Mouse (Mus musculus) midbrain, embryonic 16.5 days (tissue): Measurements from ENCODE around the gene Depdc1b. TPM values are rescaled to one million over a fixed set of nuclear protein-coding genes. Genes with fewer than 3 reads are reported as not detected.

Source experiments
- ATAC-seq: fragments of 200-750 bp; cut with Nextera tagmentation; 2 replicates; pipeline ENCODE4 v1.8.0; 2017; ENCODE audit warnings: moderate TSS enrichment
- H3K27ac ChIP-seq: fragments of 300-500 bp; sonication (generic); 2 replicates; pipeline ENCODE4 v1.5.1; 2014; ENCODE audit warnings: mild to moderate bottlenecking, low read length, mixed read lengths
- H3K27me3 ChIP-seq: fragments of 300-500 bp; sonication (generic); 2 replicates; pipeline ENCODE4 v1.6.1; 2014; ENCODE audit warnings: low read depth, low read length, mixed read lengths; ENCODE audit not compliant: control insufficient read depth, insufficient read depth
- H3K36me3 ChIP-seq: fragments of 300-500 bp; sonication (generic); 2 replicates; pipeline ENCODE4 v1.6.1; 2014; ENCODE audit warnings: mild to moderate bottlenecking, low read length, moderate library complexity, mixed read lengths; ENCODE audit not compliant: control insufficient read depth, insufficient read depth
- H3K4me1 ChIP-seq: fragments of 300-500 bp; sonication (generic); 2 replicates; pipeline ENCODE4 v1.6.1; 2014; ENCODE audit warnings: mild to moderate bottlenecking, low read length, mixed read lengths; ENCODE audit not compliant: control insufficient read depth, insufficient read depth
- H3K4me2 ChIP-seq: fragments of 300-500 bp; sonication (generic); 2 replicates; pipeline ENCODE4 v1.6.1; 2014; ENCODE audit warnings: mild to moderate bottlenecking, low read length, mixed read lengths
- H3K4me3 ChIP-seq: fragments of 300-500 bp; sonication (generic); 2 replicates; pipeline ENCODE4 v1.5.1; 2014; ENCODE audit warnings: low read depth, mild to moderate bottlenecking, low read length, moderate library complexity, mixed read lengths
- H3K9ac ChIP-seq: fragments of 300-500 bp; sonication (generic); 2 replicates; pipeline ENCODE4 v1.6.1; 2014; ENCODE audit warnings: low read depth, low read length, mixed read lengths
- H3K9me3 ChIP-seq: fragments of 300-500 bp; sonication (generic); replicated peaks from 2 replicates; pipeline ENCODE4 v1.6.1; 2014; ENCODE audit warnings: mild to moderate bottlenecking, low read length, mixed read lengths; ENCODE audit not compliant: control insufficient read depth, poor library complexity, severe bottlenecking
- WGBS: fragments of 180-500 bp; shearing (Covaris S2); extraction: QIAGEN DNeasy Blood & Tissue Kit; methylation state at CpG from one replicate; pipeline ENCODE4 v1.1.7; 2014; 5-methylcytosine and 5-hydroxymethylcytosine counted together
- polyA plus RNA-seq: library from polyadenylated mRNA; unstranded; fragments of >200 nt; fragmentation: Nextera tagmentation; extraction: Ambion mirVana; gene quantifications from 2 replicates; pipeline ENCODE4 v1.2.1, GENCODE M21; 2015

The Depdc1b gene
- polyA plus RNA-seq, 1 experiment from 2014 or later, result 1.8 TPM

DNA sequence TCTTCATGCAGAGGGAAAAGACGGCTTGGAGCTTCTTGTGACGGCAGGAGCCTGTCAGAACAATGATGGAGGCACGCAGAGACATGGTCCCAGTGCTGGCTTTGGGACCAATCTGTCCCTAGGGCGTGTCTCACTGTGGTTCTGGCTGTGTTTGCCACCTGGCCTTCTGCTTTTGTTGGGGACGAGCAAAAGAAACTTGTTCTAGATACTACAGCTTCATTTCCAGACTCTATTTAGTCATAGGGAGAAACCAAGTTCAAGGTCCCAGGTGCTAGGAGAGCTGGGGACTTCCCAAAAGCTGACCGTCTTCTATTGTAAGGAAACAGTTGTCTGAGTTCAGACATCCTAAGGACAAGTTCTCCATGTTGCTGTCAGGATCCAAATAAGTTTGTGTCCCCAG is 21.2 kb downstream of the Depdc1b start:
- Histone ChIP-seq H3K4me2 (no peak overlapping the region), H3K4me1 (no peaks in the 10 kb centered on the region), H3K9ac (no peak overlapping the region), H3K9me3 (no peaks in the 10 kb centered on the region), H3K36me3 (no peaks in the 10 kb centered on the region), H3K27me3 (no peaks in the 10 kb centered on the region), H3K4me3 (no peak overlapping the region), H3K27ac (no peak overlapping the region)
- WGBS, result 91% methylated on average over 6 of the region's 6 CpGs
- ATAC-seq, result no peak

DNA sequence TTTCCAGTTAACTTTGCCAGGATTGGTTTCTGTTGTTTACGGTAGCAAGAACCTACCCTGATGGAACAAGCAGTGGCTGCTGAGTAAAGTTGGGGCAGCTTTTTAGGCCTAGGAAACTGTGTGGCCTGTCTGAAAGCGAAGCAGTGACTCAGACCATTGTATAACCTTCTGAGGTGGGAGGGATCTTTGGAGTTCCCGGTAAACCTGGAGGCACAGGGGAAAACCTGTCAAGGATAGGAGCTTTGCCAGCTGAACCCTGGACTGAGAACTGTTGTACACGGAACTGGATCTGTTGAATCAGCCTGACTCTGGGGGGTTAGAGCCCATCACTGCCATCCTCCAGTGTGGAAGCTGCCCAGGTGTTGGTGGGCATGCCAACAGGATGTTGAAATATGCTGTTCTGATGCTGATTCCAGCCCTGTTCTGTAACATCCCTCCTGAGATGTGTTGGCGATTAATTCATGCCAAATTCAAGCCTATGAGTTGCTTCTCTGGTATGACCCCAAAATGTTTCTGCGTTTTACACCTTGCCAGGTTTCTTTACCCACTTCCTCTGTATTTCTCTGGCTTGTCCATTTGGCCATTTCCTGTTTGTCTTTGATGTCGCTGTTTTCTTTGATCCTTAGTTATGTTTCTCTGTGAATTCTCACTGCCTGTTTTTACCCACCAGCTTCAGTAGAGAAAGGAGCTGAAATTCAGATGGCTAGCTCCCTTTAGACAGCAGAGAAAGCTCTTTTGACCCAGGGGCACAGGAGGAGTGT is 22.1 kb downstream of the Depdc1b start:
- ATAC-seq, result no peak
- no peaks in the 10 kb centered on the region for H3K36me3 ChIP-seq
- H3K4me2 ChIP-seq, result no peak overlapping the region
- no peak overlapping the region for H3K9ac ChIP-seq
- H3K27ac ChIP-seq, result no peak overlapping the region
- H3K4me3 ChIP-seq, result no peak overlapping the region
- H3K27me3 ChIP-seq, result no peaks in the 10 kb centered on the region
- 85% methylated on average over 7 of the region's 7 CpGs for WGBS
- H3K9me3 ChIP-seq, result no peaks in the 10 kb centered on the region
- H3K4me1 ChIP-seq, result no peaks in the 10 kb centered on the region

DNA sequence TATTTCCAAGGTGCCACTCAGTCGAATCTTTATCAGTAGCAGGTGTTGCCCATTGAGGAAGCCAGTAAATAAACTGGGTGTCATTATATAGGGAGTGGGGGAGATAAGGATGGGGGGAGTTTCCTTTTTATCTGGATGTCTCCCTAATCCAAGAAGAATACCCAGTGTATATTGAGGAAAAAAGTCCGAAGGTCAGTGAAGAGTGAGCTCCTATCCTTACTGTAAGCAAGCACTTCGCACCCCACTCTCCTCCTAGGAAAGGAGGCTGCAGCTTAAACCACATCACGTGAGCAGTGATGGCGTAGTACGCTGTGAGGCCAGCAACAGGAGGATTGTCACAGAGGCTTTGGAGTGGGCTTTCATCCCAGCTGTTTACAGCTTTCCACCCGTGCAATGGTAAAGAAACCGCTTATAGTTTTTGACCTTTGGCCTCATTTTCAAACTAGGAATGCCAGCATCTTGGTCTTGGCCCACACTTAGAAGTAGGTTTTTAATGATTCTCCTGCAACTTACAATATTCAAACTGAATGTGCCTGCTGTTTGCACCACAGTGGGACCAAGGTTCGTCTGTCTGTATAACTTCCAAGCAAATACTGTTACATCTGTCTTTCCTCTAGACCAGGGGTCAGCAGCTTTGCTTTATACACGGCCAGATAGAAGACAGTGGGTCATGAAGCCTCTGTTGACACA is 23.9 kb downstream of the Depdc1b start:
- Histone ChIP-seq H3K27me3 (no peaks in the 10 kb centered on the region), H3K4me3 (no peak overlapping the region), H3K9ac (no peak overlapping the region), H3K4me2 (no peak overlapping the region), H3K4me1 (no peaks in the 10 kb centered on the region), H3K36me3 (no peaks in the 10 kb centered on the region), H3K27ac (no peak overlapping the region), H3K9me3 (no peaks in the 10 kb centered on the region)
- no peak for ATAC-seq
- 86% methylated on average over 10 of the region's 10 CpGs for WGBS

DNA sequence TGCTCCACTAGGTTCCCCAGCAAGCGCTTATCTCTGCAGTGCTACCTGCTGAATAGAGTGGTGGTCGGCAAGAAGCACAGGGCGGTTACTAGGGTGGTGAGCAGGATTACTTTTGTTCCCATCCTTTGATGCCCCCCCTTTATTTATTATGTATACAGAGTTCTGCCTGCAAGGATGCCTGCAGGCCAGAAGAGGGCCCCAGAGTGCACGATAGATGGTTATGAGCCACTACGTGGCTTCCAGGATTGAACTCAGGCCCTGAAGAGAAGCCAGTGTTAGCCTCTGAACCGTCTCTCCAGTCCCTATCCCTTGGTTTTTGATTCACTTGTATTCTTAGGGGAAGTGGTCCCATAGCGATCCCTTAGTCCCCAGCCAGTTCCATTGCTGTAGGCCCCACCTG is 25.5 kb downstream of the Depdc1b start:
- no peaks in the 10 kb centered on the region for H3K27me3 ChIP-seq
- H3K4me1 ChIP-seq, result no peaks in the 10 kb centered on the region
- H3K4me3 ChIP-seq, result no peak overlapping the region
- H3K9ac ChIP-seq, result no peak overlapping the region
- ATAC-seq, result no peak
- no peak overlapping the region for H3K4me2 ChIP-seq
- H3K36me3 ChIP-seq, result no peaks in the 10 kb centered on the region
- no peak overlapping the region for H3K27ac ChIP-seq
- no peaks in the 10 kb centered on the region for H3K9me3 ChIP-seq
- 80% methylated on average over 7 of the region's 7 CpGs for WGBS

DNA sequence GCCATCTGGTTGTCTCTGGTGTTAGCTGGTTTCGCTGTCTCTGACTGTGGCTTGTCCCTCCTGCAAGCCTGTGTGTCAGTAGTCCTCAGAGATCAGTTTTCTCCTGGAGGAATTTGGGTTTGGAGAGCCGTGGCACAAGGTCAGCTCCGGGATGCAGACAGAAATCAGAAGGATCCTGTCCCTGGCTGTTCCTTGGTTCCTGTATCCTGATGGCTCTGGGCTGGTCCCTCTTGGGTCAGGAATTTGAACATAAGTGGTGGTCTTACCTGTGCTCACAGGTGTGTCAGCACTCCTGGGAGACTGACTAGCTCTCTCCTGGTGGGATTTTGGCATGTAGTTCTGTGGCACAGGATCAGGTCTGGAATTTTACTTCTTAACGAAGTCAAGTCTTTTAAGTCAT is 29.6 kb downstream of the Depdc1b start:
- H3K27ac ChIP-seq, result no peak overlapping the region
- H3K27me3 ChIP-seq, result no peaks in the 10 kb centered on the region
- no peaks in the 10 kb centered on the region for H3K36me3 ChIP-seq
- H3K4me2 ChIP-seq, result no peak overlapping the region
- no peaks in the 10 kb centered on the region for H3K4me1 ChIP-seq
- no peak for ATAC-seq
- 83% methylated on average over 4 of the region's 4 CpGs for WGBS
- no peak overlapping the region for H3K9ac ChIP-seq
- no peaks in the 10 kb centered on the region for H3K9me3 ChIP-seq
- H3K4me3 ChIP-seq, result no peak overlapping the region

DNA sequence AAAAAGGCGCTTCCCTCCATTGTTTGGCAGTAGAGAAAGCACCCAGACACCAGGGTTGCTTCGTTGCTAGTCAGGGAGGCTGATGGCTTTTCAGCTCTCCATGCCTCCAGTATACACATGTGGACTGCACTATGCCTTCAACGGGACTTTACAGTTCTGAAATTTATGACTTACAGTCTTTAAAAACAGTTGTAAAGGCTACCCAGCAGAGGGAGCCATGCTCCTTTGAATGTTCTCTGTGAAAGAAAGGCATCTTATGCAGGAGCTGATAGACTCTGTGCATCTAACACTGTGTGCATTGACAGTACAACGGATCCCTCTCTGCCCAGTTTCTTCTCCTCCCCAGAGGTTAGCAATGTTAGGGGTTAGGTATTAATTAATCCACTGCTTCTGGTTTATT is 30.9 kb downstream of the Depdc1b start:
- H3K27me3 ChIP-seq, result no peaks in the 10 kb centered on the region
- H3K9ac ChIP-seq, result no peak overlapping the region
- no peaks in the 10 kb centered on the region for H3K36me3 ChIP-seq
- H3K4me2 ChIP-seq, result no peak overlapping the region
- no peaks in the 10 kb centered on the region for H3K9me3 ChIP-seq
- H3K27ac ChIP-seq, result no peak overlapping the region
- ATAC-seq, result peak; percentile 85
- WGBS, result 54% methylated on average over 4 of the region's 4 CpGs
- no peaks in the 10 kb centered on the region for H3K4me1 ChIP-seq
- H3K4me3 ChIP-seq, result no peak overlapping the region

DNA sequence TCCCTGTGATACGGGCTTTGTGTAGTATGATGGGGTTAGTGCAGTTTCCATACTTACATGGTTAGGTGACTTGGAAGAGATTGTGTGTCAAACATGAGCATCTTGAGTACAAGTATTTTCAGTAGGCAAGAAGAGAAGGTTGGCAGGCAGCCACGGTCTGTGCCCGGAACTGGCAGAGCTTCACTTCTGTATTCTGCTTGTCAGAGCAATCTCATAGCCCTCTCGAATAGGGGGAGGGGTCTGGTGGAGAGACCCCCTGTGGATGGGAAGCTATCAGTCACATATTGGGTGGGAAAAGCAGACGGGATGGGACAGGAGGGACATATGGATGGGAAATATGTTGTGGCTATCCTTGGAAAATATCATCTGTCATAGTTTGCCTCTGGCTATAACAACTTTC is 33.5 kb downstream of the Depdc1b start:
- 75% methylated on average over 5 of the region's 5 CpGs for WGBS
- no peaks in the 10 kb centered on the region for H3K9me3 ChIP-seq
- H3K36me3 ChIP-seq, result no peaks in the 10 kb centered on the region
- H3K27me3 ChIP-seq, result no peaks in the 10 kb centered on the region
- H3K27ac ChIP-seq, result no peak overlapping the region
- H3K9ac ChIP-seq, result no peak overlapping the region
- H3K4me2 ChIP-seq, result no peak overlapping the region
- H3K4me3 ChIP-seq, result no peak overlapping the region
- ATAC-seq, result no peak
- H3K4me1 ChIP-seq, result no peaks in the 10 kb centered on the region

DNA sequence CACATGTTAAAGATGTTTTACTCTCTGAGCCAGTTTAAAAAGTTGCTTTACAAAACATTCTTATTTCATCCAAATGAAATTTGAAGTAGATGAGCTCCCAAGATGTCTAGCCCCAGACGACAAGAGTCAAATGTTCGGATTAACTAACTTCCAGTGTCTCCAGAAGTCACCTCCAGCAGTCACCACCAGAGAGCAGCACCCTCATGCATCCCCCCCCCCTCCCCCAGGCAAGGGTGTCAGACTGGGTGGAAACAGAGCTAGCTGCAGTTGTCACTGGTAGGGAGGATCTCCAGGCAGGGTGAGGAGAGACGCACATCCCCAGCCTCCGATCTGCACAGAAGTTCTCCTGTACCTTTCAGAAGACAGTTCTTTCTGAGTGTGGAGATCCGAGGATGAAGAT is 37.6 kb downstream of the Depdc1b start:
- no peak overlapping the region for H3K4me2 ChIP-seq
- no peaks in the 10 kb centered on the region for H3K36me3 ChIP-seq
- H3K9me3 ChIP-seq, result no peaks in the 10 kb centered on the region
- no peak overlapping the region for H3K4me3 ChIP-seq
- no peak overlapping the region for H3K27ac ChIP-seq
- H3K9ac ChIP-seq, result no peak overlapping the region
- H3K4me1 ChIP-seq, result no peaks in the 10 kb centered on the region
- WGBS, result 90% methylated on average over 5 of the region's 5 CpGs
- H3K27me3 ChIP-seq, result no peaks in the 10 kb centered on the region
- no peak for ATAC-seq

DNA sequence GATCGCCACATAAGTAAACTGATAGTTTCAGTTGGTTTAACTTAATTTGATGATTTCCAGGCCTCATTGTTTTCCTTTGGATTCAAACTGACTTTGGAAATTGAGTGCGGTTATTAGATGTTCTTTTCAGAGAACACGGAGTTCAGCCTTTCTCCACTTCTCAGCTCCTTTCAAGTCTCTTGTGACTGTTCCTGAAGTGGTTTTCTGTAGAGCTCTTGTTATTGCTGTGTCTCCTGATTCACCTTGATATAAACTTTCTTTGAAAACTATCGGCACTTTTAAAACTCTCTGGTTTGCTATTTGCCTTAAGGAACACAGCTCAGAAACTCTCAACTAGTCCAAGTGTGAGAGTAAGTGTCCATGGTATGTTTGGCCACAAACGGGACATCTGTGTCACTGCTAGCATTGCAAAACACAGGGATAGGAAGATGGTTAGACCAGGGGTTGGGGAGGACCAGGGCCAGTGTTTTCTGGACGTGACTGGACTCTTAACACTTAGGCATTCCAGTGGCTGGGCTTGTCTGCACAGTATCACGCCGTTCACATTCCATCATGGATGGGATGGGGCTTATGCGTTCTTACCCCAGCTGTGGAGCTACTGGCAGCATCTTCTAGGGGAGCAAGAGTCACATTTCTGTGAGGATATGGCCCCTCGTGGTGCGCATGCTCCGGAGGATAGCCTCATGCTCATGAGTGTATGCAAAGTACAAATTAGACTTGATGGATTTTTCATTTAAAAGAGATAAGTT is 38.8 kb downstream of the Depdc1b start:
- H3K4me1 ChIP-seq, result no peaks in the 10 kb centered on the region
- no peak overlapping the region for H3K27ac ChIP-seq
- H3K27me3 ChIP-seq, result no peaks in the 10 kb centered on the region
- ATAC-seq, result no peak
- no peak overlapping the region for H3K9ac ChIP-seq
- no peak overlapping the region for H3K4me3 ChIP-seq
- H3K9me3 ChIP-seq, result no peaks in the 10 kb centered on the region
- WGBS, result 87% methylated on average over 12 of the region's 12 CpGs
- H3K36me3 ChIP-seq, result no peaks in the 10 kb centered on the region
- no peak overlapping the region for H3K4me2 ChIP-seq
